Mouse (Mus musculus): ENCODE results near the gene Inhbe. TPM values are rescaled to one million over a fixed set of nuclear protein-coding genes. Genes with fewer than 3 reads are reported as not detected.

Gene Inhbe
- polyA plus RNA-seq, 1 experiment from 2014 or later: 0.04 TPM

DNA sequence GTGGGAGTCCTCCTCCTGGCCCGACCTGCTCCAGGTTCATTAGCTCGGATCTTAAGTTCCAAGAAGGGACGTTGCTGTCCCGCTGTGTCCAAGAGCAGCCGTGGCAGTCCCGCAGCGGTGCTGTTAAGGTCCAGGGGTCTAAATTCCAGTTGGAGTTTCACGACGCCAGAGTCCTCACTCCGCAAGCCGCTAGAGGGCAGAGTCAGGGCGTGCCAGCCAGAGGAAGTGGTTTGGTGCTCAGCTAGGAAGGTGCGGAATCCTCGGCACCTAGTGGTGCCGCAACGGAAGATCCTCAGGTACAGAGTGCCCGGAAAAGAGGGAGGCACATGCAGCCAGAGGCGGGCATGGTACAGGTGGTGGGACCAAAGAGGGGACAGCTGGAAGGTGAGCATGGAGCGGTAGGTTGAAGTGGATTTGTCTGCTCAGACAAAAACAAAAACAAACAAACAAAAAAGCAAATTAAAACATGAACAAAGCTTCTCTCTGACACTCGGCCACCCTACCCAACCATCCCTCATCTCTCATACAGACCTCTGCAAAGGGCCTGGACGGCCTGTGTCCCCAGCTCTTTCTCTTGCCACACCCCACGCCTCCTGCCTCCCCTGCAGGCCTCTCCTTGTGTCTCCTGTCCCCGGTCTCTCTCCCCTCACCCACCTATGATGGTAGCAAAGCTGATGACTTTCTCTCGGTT is 3.5 kb downstream of the Inhbe start:
- Histone ChIP-seq H3K9ac (ENCODE audit: low read depth, low read length) (peak overlapping the region; percentile 39; the same call in 1 of the 2 replicates), H3K36me3 (ENCODE audit: control insufficient read depth, insufficient read depth, low read length) (no peaks in the 10 kb centered on the region), H3K4me3 (ENCODE audit: low read depth, low read length) (peak overlapping the region; percentile 13), H3K4me1 (ENCODE audit: control insufficient read depth, insufficient read depth, low read length) (0 out of 2 replicates have a peak, but pooled peaks cover 3% of the 10 kb centered on the region), H3K27ac (ENCODE audit: low read length) (no peak overlapping the region), H3K9me3 (replicated peaks; ENCODE audit: control insufficient read depth, low read length, poor library complexity, severe bottlenecking) (no peaks in the 10 kb centered on the region), H3K4me2 (ENCODE audit: low read length) (peak overlapping the region; percentile 41), H3K27me3 (ENCODE audit: control insufficient read depth, insufficient read depth, low read depth, low read length) (no peaks in the 10 kb centered on the region)
- ATAC-seq: peak; percentile 64; the same call in 1 of the 2 replicates
- 11% methylated on average over 24 of the region's 24 CpGs for WGBS

DNA sequence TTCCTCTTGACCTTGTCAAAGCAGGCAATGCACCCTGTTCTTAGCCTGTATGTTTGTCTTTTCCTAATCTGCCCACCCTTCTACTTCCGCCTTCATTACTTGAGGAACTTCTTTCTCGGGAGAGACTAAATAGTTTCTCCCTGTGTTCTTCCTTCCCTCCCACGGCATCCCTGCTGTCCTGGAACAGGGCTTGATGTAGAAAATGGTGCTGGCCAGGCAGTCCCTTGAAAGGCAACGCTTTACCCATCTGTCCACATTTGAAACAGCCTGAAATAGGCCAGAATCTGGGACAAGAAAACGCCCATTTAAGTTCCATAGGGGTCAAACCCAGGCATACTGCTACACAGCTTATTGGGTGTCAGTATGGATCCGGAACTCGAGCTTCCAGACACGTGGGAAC is 4.4 kb downstream of the Inhbe start:
- H3K27me3 ChIP-seq (ENCODE audit: control insufficient read depth, insufficient read depth, low read depth, low read length): no peaks in the 10 kb centered on the region
- 79% methylated on average over 8 of the region's 8 CpGs for WGBS

GRCm38 (mm10) chr10:127348957-127349356 is 5.3 kb downstream of the Inhbe start:
- ATAC-seq: no peak
- 63% methylated on average over 4 of the region's 4 CpGs for WGBS
- Histone ChIP-seq H3K27ac (ENCODE audit: low read length) (no peak overlapping the region), H3K36me3 (ENCODE audit: control insufficient read depth, insufficient read depth, low read length) (no peaks in the 10 kb centered on the region), H3K4me2 (ENCODE audit: low read length) (no peak overlapping the region), H3K4me3 (ENCODE audit: low read depth, low read length) (no peak overlapping the region), H3K9me3 (replicated peaks; ENCODE audit: control insufficient read depth, low read length, poor library complexity, severe bottlenecking) (no peaks in the 10 kb centered on the region), H3K4me1 (ENCODE audit: control insufficient read depth, insufficient read depth, low read length) (0 out of 2 replicates have a peak, but pooled peaks cover 3% of the 10 kb centered on the region), H3K9ac (ENCODE audit: low read depth, low read length) (no peak overlapping the region), H3K27me3 (ENCODE audit: control insufficient read depth, insufficient read depth, low read depth, low read length) (no peaks in the 10 kb centered on the region)

More for the DNA sequence above, 4.4 kb downstream of the Inhbe start:
- no peaks in the 10 kb centered on the region for H3K36me3 ChIP-seq (ENCODE audit: control insufficient read depth, insufficient read depth, low read length)
- no peak overlapping the region for H3K4me3 ChIP-seq (ENCODE audit: low read depth, low read length)
- H3K9ac ChIP-seq (ENCODE audit: low read depth, low read length): no peak overlapping the region
- no peak for ATAC-seq
- H3K27ac ChIP-seq (ENCODE audit: low read length): no peak overlapping the region
- H3K9me3 ChIP-seq (replicated peaks; ENCODE audit: control insufficient read depth, low read length, poor library complexity, severe bottlenecking): no peaks in the 10 kb centered on the region
- H3K4me2 ChIP-seq (ENCODE audit: low read length): no peak overlapping the region
- 0 out of 2 replicates have a peak, but pooled peaks cover 3% of the 10 kb centered on the region for H3K4me1 ChIP-seq (ENCODE audit: control insufficient read depth, insufficient read depth, low read length)

GRCm38 (mm10) chr10:127346173-127346572 is 8.0 kb downstream of the Inhbe start:
- H3K4me1 ChIP-seq (ENCODE audit: control insufficient read depth, insufficient read depth, low read length): peaks cover 14% of the 10 kb centered on the region
- no peak overlapping the region for H3K27ac ChIP-seq (ENCODE audit: low read length)
- ATAC-seq: no peak
- H3K9ac ChIP-seq (ENCODE audit: low read depth, low read length): no peak overlapping the region
- H3K36me3 ChIP-seq (ENCODE audit: control insufficient read depth, insufficient read depth, low read length): no peaks in the 10 kb centered on the region
- WGBS: 89% methylated on average over 3 of the region's 3 CpGs
- peaks cover 11% of the 10 kb centered on the region for H3K27me3 ChIP-seq (ENCODE audit: control insufficient read depth, insufficient read depth, low read depth, low read length)
- no peak overlapping the region for H3K4me3 ChIP-seq (ENCODE audit: low read depth, low read length)
- H3K4me2 ChIP-seq (ENCODE audit: low read length): no peak overlapping the region
- no peaks in the 10 kb centered on the region for H3K9me3 ChIP-seq (replicated peaks; ENCODE audit: control insufficient read depth, low read length, poor library complexity, severe bottlenecking)

DNA sequence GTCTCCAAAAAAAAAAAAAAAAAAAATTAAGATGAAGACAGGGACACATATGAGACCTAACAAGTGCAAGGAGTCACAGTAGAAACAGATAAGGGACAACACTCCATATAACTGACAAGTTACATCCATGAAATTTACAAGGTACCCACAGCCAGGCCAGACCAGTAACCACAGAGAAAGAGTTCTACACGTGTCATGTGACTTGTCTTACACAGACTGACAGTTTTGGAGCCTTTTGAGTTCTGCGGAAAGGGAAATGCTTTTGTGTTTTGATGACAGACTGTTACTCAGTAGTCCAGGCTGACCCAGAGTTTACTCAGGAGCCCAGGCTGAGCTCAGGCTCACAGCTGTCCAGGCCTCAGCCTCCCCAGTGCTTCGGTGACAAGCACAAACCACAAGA is 11.2 kb downstream of the Inhbe start:
- ATAC-seq: no peak
- H3K9ac ChIP-seq (ENCODE audit: low read depth, low read length): no peak overlapping the region
- H3K4me2 ChIP-seq (ENCODE audit: low read length): no peak overlapping the region
- peaks cover 28% of the 10 kb centered on the region for H3K4me1 ChIP-seq (ENCODE audit: control insufficient read depth, insufficient read depth, low read length)
- H3K9me3 ChIP-seq (replicated peaks; ENCODE audit: control insufficient read depth, low read length, poor library complexity, severe bottlenecking): no peaks in the 10 kb centered on the region
- no peaks in the 10 kb centered on the region for H3K36me3 ChIP-seq (ENCODE audit: control insufficient read depth, insufficient read depth, low read length)
- H3K27me3 ChIP-seq (ENCODE audit: control insufficient read depth, insufficient read depth, low read depth, low read length): peaks cover 28% of the 10 kb centered on the region
- H3K27ac ChIP-seq (ENCODE audit: low read length): no peak overlapping the region
- 61% methylated on average over 3 of the region's 3 CpGs for WGBS
- H3K4me3 ChIP-seq (ENCODE audit: low read depth, low read length): no peak overlapping the region

DNA sequence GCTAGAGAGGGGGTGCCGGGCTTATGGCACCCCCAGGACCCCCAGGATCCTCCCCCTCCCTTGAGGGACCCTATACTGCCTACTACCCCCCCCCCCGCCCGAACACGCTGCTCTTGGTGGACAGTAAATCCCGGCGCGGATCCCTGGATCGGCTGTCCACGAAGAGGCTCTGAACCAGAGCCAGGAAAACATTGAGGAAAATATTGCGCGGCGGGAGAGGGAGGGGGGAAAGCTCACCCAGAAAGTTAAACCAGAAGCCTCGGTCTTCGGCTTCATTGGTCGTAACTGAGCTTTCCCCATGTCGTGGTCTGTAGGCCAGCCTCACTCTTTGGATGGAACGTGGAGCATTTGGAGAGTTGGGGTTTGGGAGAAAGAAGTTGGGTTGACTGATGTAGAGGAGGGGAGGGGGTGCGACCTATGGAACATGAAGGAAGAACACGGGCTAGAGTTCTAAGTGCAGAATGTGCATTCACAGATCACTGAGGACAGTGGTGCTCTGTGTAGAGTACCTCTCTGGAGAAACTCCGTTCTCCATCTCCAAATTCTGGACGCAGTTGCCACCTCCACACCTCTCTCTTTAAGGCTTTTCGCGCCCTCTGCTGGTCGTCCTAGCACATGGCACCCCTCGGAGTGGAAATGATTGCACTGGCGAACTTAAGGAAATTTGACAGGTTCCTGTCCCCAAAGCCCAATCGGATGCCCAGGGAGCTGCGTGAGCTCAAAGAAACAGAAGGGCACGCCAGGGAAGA is 12.1 kb downstream of the Inhbe start, which contains the start of gene Gli1:
Gene Gli1 (minus strand): TSS at position 84 of the 749 bp plus-strand sequence.
- Histone ChIP-seq H3K4me2 (ENCODE audit: low read length) (peak within 1 kb of the TSS; percentile 55), H3K9ac (ENCODE audit: low read depth, low read length) (no peak within 1 kb of the TSS)

GRCm38 (mm10) chr10:127341360-127341690 is 12.9 kb downstream of the Inhbe start:
- 0% methylated on average over 3 of the region's 11 CpGs for WGBS
- ATAC-seq: no peak
- no peak overlapping the region for H3K27ac ChIP-seq (ENCODE audit: low read length)
- H3K4me1 ChIP-seq (ENCODE audit: control insufficient read depth, insufficient read depth, low read length): peaks cover 28% of the 10 kb centered on the region
- H3K36me3 ChIP-seq (ENCODE audit: control insufficient read depth, insufficient read depth, low read length): no peaks in the 10 kb centered on the region
- peak overlapping the region; percentile 22 for H3K4me3 ChIP-seq (ENCODE audit: low read depth, low read length)
- H3K9me3 ChIP-seq (replicated peaks; ENCODE audit: control insufficient read depth, low read length, poor library complexity, severe bottlenecking): no peaks in the 10 kb centered on the region
- H3K9ac ChIP-seq (ENCODE audit: low read depth, low read length): no peak overlapping the region
- H3K27me3 ChIP-seq (ENCODE audit: control insufficient read depth, insufficient read depth, low read depth, low read length): peaks cover 28% of the 10 kb centered on the region
- peak overlapping the region; percentile 55 for H3K4me2 ChIP-seq (ENCODE audit: low read length)

More for the DNA sequence above, 12.1 kb downstream of the Inhbe start, which contains the start of gene Gli1:
- 0 out of 2 replicates have a peak, but pooled peaks have one; percentile 41 for ATAC-seq
- Histone ChIP-seq H3K27ac (ENCODE audit: low read length) (no peak within 1 kb of the TSS), H3K27me3 (ENCODE audit: control insufficient read depth, insufficient read depth, low read depth, low read length) (peaks cover 28% of the 10 kb centered on the region), H3K9me3 (replicated peaks; ENCODE audit: control insufficient read depth, low read length, poor library complexity, severe bottlenecking) (no peaks in the 10 kb centered on the region), H3K36me3 (ENCODE audit: control insufficient read depth, insufficient read depth, low read length) (no peaks in the 10 kb centered on the region), H3K4me1 (ENCODE audit: control insufficient read depth, insufficient read depth, low read length) (peaks cover 28% of the 10 kb centered on the region), H3K4me3 (ENCODE audit: low read depth, low read length) (peak within 1 kb of the TSS; percentile 28)
- under 1% methylated on average over 29 of the region's 29 CpGs for WGBS

- peaks cover 28% of the 10 kb centered on the region for H3K4me1 ChIP-seq (ENCODE audit: control insufficient read depth, insufficient read depth, low read length)
- H3K4me3 ChIP-seq (ENCODE audit: low read depth, low read length): peak overlapping the region; percentile 28
- H3K36me3 ChIP-seq (ENCODE audit: control insufficient read depth, insufficient read depth, low read length): no peaks in the 10 kb centered on the region
- ATAC-seq: no peak
- under 1% methylated on average over 27 of the region's 27 CpGs for WGBS
- H3K4me2 ChIP-seq (ENCODE audit: low read length): peak overlapping the region; percentile 55
- H3K9ac ChIP-seq (ENCODE audit: low read depth, low read length): no peak overlapping the region
- H3K27me3 ChIP-seq (ENCODE audit: control insufficient read depth, insufficient read depth, low read depth, low read length): peaks cover 28% of the 10 kb centered on the region
- H3K27ac ChIP-seq (ENCODE audit: low read length): no peak overlapping the region
- no peaks in the 10 kb centered on the region for H3K9me3 ChIP-seq (replicated peaks; ENCODE audit: control insufficient read depth, low read length, poor library complexity, severe bottlenecking)
Measured at GRCm38 (mm10) chr10:127340577-127341359, 13.4 kb downstream of the Inhbe start.
